Mouse (Mus musculus) heart, adult 2 months (tissue): ENCODE measurements around the gene Itsn1. TPM values are rescaled to one million over a fixed set of nuclear protein-coding genes. Genes with fewer than 3 reads are reported as not detected.

Experiments used
- DNase-seq, 2 experiments: peaks; one replicate each; pipeline ENCODE4 v3.0.0; 2021
- H3K27ac ChIP-seq: fragments of 200-600 bp; 2 replicates; pipeline ENCODE4 v1.8.1; 2022
- H3K27me3 ChIP-seq: fragments of 200-500 bp; 2 replicates; pipeline ENCODE4 v1.6.1; 2012; ENCODE audit warnings: mild to moderate bottlenecking, low read length, inconsistent platforms, mixed read lengths; ENCODE audit not compliant: control insufficient read depth, insufficient read depth
- H3K36me3 ChIP-seq: fragments of 200-500 bp; 2 replicates; pipeline ENCODE4 v1.6.1; 2012; ENCODE audit warnings: low read length, inconsistent platforms; ENCODE audit not compliant: control insufficient read depth, insufficient read depth
- H3K4me1 ChIP-seq: fragments of 200-500 bp; 2 replicates; pipeline ENCODE4 v1.6.1; 2011; ENCODE audit warnings: low read length; ENCODE audit not compliant: control insufficient read depth, insufficient read depth
- H3K4me3 ChIP-seq: fragments of 200-600 bp; 2 replicates; pipeline ENCODE4 v1.8.1; 2022
- H3K79me2 ChIP-seq: fragments of 200-500 bp; replicated peaks from 2 replicates; pipeline ENCODE4 v1.6.1; 2012; ENCODE audit warnings: mild to moderate bottlenecking, inconsistent platforms, low read length, moderate library complexity, mixed read lengths; ENCODE audit not compliant: control insufficient read depth, insufficient read depth
- H3K9ac ChIP-seq: fragments of 200-500 bp; 2 replicates; pipeline ENCODE4 v1.6.1; 2012; ENCODE audit warnings: low read depth, mild to moderate bottlenecking, control low read depth, inconsistent platforms, low read length, mixed read lengths
- CTCF ChIP-seq: fragments of 200-600 bp; IDR thresholded peaks from 2 replicates; pipeline ENCODE4 v1.8.1; 2022; ENCODE audit warnings: antibody characterized with exemption, mild to moderate bottlenecking, moderate library complexity
- EP300 ChIP-seq: fragments of 200-500 bp; IDR thresholded peaks from 2 replicates; pipeline ENCODE4 v1.6.1; 2011; ENCODE audit warnings: low read depth, low read length, control low read depth; ENCODE audit not compliant: insufficient read depth
- POLR2A ChIP-seq: fragments of 200-500 bp; IDR thresholded peaks from 2 replicates; pipeline ENCODE4 v1.6.1; 2011; ENCODE audit warnings: mild to moderate bottlenecking, low read depth, low read length, control low read depth; ENCODE audit not compliant: insufficient read depth
- WGBS: fragments of 180-500 bp; shearing (Covaris S2); methylation state at CpG from one replicate; pipeline ENCODE4 v1.1.7; 2018; 5-methylcytosine and 5-hydroxymethylcytosine counted together
- intact Hi-C: fragments of 180-260 bp; cut with DNase I; formaldehyde crosslinking; loops from one replicate; pipeline ENCODE4 v1.15.1; 2025
- polyA plus RNA-seq: library from polyadenylated mRNA; depleted of rRNA; stranded (reverse); fragments of >200 nt; gene quantifications from 2 replicates; pipeline ENCODE4 v1.2.3, GENCODE M21; 2012
- total RNA-seq, 2 experiments: library from RNA; stranded (reverse); gene quantifications; 2 replicates each; pipeline ENCODE4 v1.2.3; 2021

Gene Itsn1
- total and polyA plus RNA-seq, 3 experiments = 35.8 to 46.7 (median 45.1) TPM

DNA sequence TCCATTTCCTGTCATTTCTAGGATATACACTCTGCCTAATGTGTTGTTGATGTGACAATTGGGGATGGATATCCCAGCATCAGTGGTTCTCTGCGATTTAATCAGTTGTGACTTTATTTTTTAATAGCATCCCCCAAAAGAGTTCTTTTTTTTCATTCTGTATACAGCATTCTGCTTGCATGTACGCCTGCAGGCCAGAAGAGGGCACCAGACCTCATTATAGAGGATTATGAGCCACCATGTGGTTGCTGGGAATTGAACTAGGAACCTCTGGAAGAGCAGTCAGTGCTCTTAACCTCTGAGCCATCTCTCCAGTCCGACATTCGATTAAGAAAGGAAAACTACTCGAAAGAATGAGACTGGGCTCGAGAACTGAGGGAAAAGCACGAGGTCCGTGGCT is 225.7 kb downstream of the Itsn1 start:
- no peak overlapping the region for H3K9ac ChIP-seq
- intact Hi-C loops = no loop called here
- no peak for DNase-seq
- no peaks in the 10 kb centered on the region for H3K4me1 ChIP-seq
- 90% methylated on average over 8 of the region's 8 CpGs for WGBS
- H3K36me3 ChIP-seq = no peaks in the 10 kb centered on the region
- H3K4me3 ChIP-seq = no peak overlapping the region
- H3K27ac ChIP-seq = no peak overlapping the region
- TF ChIP-seq CTCF (peak; percentile 52), POLR2A (no peak), EP300 (no peak)
- no peaks in the 10 kb centered on the region for H3K79me2 ChIP-seq
- no peaks in the 10 kb centered on the region for H3K27me3 ChIP-seq

DNA sequence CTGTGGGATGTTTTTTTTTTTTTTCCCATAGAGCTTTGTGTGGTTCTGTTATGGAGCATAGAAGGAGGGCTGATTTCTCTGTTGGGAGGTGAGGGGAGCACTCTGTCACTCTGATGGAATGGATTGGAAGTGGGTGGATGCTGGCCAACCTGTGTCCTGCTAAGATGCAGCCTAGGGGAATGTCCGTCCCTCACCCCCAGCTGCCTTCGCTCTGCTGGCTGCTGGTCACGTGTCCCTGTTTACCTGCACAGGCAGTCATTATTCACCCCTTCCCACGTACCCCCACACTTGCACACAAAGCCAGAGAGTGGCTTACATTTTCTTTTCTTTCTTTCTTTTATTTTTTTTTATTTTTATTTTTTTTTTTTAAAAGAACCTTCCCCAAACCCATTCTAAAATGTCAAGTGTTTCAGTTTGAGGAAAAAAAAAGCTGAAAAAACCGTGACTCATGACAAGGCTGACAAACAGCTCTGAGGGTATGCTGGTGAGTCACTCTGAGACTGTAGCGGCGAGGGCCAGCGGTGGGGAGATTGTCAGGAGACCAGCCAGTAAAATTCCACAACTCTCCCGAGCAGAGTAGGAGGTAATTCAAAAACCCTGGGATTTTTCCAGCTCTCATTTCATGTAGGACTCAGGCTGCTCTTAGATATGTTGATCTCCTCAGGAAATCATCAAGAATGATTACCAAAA is 233.3 kb downstream of the Itsn1 start:
- 38% methylated on average over 9 of the region's 9 CpGs for WGBS
- intact Hi-C loops = no loop called here
- H3K79me2 ChIP-seq = no peaks in the 10 kb centered on the region
- H3K4me3 ChIP-seq = no peak overlapping the region
- H3K4me1 ChIP-seq = no peaks in the 10 kb centered on the region
- peak in 1 of 2 experiments; percentile 28 for DNase-seq
- H3K27me3 ChIP-seq = no peaks in the 10 kb centered on the region
- no peak overlapping the region for H3K27ac ChIP-seq
- no peaks in the 10 kb centered on the region for H3K36me3 ChIP-seq
- H3K9ac ChIP-seq = no peak overlapping the region
- TF ChIP-seq EP300 (no peak), CTCF (no peak), POLR2A (no peak)

- WGBS = 76% methylated on average over 14 of the region's 14 CpGs
- DNase-seq = no peak
- H3K27me3 ChIP-seq = no peaks in the 10 kb centered on the region
- H3K9ac ChIP-seq = no peak overlapping the region
- H3K36me3 ChIP-seq = no peaks in the 10 kb centered on the region
- intact Hi-C loops = no loop called here
- H3K4me3 ChIP-seq = no peak overlapping the region
- no peaks in the 10 kb centered on the region for H3K4me1 ChIP-seq
- no peaks in the 10 kb centered on the region for H3K79me2 ChIP-seq
- TF ChIP-seq POLR2A (no peak), CTCF (no peak), EP300 (no peak)
- no peak overlapping the region for H3K27ac ChIP-seq
Observed at GRCm38 (mm10) chr16:91962894-91963555, 233.9 kb downstream of the Itsn1 start.

GRCm38 (mm10) chr16:91963556-91963900 is 234.4 kb downstream of the Itsn1 start:
- Histone ChIP-seq H3K79me2 (no peaks in the 10 kb centered on the region), H3K9ac (no peak overlapping the region), H3K27ac (no peak overlapping the region), H3K27me3 (no peaks in the 10 kb centered on the region), H3K4me1 (no peaks in the 10 kb centered on the region), H3K36me3 (no peaks in the 10 kb centered on the region), H3K4me3 (no peak overlapping the region)
- TF ChIP-seq EP300 (no peak), CTCF (no peak)
- DNase-seq = no peak
- 94% methylated on average over 3 of the region's 3 CpGs for WGBS
- intact Hi-C loops = no loop called here

GRCm38 (mm10) chr16:91964308-91965178 is 235.5 kb downstream of the Itsn1 start:
- peaks cover 2% of the 10 kb centered on the region; the same call in 1 of the 2 replicates for H3K4me1 ChIP-seq
- intact Hi-C loops = no loop called here
- no peak overlapping the region for H3K27ac ChIP-seq
- H3K4me3 ChIP-seq = no peak overlapping the region
- no peaks in the 10 kb centered on the region for H3K36me3 ChIP-seq
- no peaks in the 10 kb centered on the region for H3K79me2 ChIP-seq
- no peaks in the 10 kb centered on the region for H3K27me3 ChIP-seq
- WGBS = 49% methylated on average over 13 of the region's 13 CpGs
- H3K9ac ChIP-seq = no peak overlapping the region
- DNase-seq = no peak
- TF ChIP-seq EP300 = no peak
- TF ChIP-seq POLR2A = no peak
- no peak for TF ChIP-seq CTCF

GRCm38 (mm10) chr16:91968725-91969124 is 239.6 kb downstream of the Itsn1 start:
- Histone ChIP-seq H3K27ac (no peak overlapping the region; the same call in 1 of the 2 replicates), H3K27me3 (no peaks in the 10 kb centered on the region), H3K4me1 (peaks cover 13% of the 10 kb centered on the region), H3K4me3 (no peak overlapping the region), H3K36me3 (no peaks in the 10 kb centered on the region), H3K9ac (no peak overlapping the region), H3K79me2 (no peaks in the 10 kb centered on the region)
- TF ChIP-seq EP300 = no peak
- no peak for TF ChIP-seq POLR2A
- TF ChIP-seq CTCF = no peak
- DNase-seq = no peak
- intact Hi-C loops = no loop called here
- WGBS = 46% methylated on average over 10 of the region's 10 CpGs
